Mouse (Mus musculus): ENCODE data around the gene Atg101.

Gene Atg101

GRCm38 (mm10) chr15:101255842-101256462 lies 28.1 kb upstream of the Atg101 start:
- DNase-seq: no peak

GRCm38 (mm10) chr15:101256463-101257206 lies 27.4 kb upstream of the Atg101 start:
- no peak for DNase-seq

- DNase-seq: no peak
Measured at GRCm38 (mm10) chr15:101258420-101258819, 25.7 kb upstream of the Atg101 start.

DNA sequence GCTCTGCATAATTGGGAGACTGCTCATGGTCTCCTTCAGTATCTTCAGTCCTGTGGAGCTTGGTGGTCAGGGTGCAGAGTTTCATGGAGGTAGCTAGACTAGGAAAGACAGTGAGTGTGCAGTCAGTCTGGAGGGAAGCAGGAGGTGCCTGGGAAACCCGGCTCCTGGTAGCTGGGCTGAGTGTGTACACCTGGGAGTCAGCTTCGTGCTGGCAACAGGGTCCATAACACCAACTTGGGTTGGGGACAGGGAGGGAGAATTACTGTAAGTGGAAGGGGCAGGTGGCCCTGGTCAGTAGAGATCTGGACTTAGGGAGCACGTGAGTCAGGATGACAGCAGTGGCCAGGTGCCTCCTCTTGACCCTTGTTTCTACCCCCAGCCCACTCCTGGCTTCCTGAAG lies 24.1 kb upstream of the Atg101 start:
- DNase-seq: no peak

- DNase-seq: no peak
Measured at GRCm38 (mm10) chr15:101260387-101260786, 23.7 kb upstream of the Atg101 start.

DNA sequence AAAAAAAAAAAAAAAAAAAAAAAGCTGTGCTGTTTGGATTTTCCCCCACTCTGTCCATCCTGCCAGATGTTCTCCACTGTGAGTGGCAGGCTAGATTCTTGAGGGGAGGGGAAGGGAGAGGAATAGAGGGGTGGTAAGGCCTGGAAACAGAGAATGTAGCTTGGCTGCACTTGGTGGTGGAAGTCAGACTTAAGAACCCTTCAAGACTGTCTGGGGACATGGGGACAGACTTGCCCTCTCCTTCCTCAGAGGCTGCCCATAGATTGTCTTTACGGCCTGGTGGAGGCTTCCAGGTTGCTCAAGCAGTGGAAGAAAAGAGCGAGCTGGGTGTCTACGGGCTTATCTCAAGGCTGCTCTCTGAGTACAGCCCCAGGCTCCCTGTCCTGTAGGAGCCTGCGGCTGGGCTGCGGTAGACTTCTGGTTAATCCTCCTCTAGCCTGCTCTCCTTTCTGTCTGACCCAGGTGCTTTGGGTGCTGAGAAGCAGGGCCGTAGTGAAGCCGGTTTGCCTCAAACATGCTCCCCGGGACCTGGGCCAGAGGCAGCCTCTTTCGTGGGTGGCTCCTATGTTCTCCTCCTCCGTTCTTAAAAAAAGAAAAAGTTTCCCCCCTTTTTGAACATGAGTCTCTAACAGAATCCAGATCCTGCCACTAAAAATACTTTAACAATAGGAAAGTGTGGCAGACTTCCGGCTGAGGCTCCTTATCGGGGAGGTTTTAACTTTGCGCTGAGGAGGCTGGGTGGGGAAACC lies 23.0 kb upstream of the Atg101 start:
- DNase-seq: no peak

DNA sequence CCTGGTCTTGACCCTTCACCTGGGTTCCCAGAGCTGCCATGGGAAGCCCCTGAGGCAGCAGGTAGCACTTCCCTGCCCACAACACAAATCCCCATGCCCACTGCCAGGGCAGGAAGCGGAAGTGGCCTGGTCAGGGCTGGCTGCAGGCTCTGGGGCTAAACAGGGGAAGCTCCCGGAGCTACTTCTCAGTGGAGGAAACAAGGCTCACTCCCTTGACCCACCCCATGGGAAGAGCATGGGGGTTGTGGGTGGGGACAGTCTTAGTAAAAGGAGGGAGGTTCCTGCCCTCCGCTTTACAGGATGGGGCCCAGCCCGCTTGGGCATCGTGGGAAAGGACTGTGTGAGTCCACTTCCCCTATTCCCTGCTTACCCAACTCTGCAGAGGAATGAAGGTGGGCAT lies 21.6 kb upstream of the Atg101 start:
- no peak for DNase-seq

GRCm38 (mm10) chr15:101266132-101266963 lies 17.7 kb upstream of the Atg101 start:
- peak; percentile 96 for DNase-seq

DNA sequence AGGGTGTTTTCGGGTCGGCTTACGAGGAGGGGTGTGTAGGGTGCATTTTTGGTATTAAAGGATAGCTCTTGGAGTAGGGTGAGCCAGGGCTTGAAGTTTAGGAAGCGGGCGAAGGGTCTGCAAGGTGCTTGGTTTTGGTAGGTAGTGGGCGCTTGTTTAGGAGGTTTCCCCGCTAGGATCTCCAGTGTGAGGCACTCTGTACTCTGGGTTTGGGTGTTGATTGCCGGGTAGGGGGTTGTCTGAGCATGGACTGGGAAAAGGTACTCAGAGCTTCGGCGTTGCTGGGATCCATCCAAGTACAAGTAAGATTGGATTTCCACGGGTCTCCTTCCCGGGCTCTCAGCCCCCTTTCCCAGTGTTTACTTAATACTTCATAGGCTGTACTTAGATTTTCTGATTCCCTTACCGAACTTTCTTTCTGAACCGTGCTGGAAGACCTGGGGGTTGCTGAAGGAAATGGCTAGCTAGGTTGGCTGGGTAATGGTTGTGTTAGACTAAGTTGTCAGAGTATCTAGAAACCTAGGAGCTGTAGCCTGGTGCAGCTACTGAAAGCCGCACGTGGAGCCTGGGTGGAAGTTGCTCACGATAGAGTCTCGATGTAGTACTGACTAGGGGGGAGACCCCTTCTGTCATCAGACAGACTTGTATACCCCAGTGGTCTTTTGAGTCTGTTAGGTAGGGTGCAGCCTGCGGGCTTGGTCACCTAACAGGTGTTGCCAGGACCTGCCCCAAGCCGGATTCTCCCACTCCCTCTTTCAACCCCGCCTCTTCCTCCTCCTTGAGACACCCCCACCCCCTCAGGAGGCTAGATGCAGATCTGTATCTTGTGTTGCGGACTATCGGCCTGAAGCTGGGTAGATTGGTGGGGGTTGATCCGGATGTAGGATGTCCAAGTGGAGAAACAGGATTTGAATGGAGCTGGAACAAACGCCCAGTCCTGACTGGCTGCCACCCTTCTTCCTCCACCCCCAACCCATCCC lies 16.7 kb upstream of the Atg101 start:
- no peak for DNase-seq

- no peak for DNase-seq
Measured at GRCm38 (mm10) chr15:101270101-101270820, 13.8 kb upstream of the Atg101 start.

GRCm38 (mm10) chr15:101271107-101271506 lies 13.0 kb upstream of the Atg101 start:
- DNase-seq: no peak

GRCm38 (mm10) chr15:101271513-101271912 lies 12.6 kb upstream of the Atg101 start:
- DNase-seq: no peak

GRCm38 (mm10) chr15:101274380-101274779 lies 9.7 kb upstream of the Atg101 start:
- DNase-seq: no peak

DNA sequence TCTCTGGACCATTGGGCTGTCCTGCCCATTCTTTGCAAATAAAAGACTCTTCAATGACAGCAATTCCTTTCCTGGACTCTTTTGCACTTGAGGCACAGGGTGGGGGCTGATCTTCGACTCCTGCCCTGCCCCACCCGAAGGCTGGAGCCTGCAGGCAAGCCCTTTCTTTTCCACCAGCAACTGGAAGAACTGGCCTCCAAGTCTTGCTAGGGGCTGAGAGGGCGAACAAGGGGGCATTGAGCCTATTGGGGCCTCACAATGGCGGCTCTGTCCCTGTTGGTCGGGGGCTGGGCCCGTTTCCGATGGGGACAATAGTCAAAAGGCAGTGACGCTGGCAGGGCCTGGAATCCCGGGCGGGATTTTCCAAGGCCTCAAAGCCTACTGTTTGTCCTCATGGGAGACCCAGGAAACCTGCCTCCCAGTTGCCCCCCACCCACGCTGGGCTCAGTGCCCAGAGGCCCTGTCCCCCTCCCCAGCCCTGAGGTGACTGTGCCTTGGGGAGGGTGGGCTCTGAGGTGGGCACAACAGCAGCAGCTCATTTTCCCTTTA lies 6.6 kb upstream of the Atg101 start:
- peak; percentile 67 for DNase-seq

DNA sequence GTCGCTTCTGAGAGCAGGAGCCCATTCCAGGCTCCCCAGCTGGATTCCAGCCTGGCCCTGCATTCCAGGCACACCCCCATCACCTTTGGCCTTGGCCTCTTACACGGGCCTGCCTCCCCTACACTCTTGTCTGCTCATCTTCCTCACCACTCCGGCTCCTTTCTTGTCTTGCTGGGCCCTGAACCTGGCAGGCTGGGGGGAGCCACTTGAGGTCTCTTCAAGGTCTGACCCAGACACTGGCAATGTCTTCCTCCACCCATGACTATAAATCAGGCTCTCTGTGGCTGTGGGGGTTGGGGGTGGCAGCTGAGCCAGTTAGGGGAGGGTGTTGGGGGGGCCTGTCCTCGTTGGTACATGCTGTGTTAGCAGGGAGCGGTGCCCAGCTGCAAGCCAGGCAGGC lies 5.5 kb upstream of the Atg101 start:
- DNase-seq: no peak

GRCm38 (mm10) chr15:101279430-101279999 lies 4.6 kb upstream of the Atg101 start:
- DNase-seq: no peak

GRCm38 (mm10) chr15:101282471-101282870 lies 1.6 kb upstream of the Atg101 start:
- no peak for DNase-seq

- no peak for DNase-seq
Measured at GRCm38 (mm10) chr15:101283183-101283910, 725 bp upstream of the Atg101 start.

DNA sequence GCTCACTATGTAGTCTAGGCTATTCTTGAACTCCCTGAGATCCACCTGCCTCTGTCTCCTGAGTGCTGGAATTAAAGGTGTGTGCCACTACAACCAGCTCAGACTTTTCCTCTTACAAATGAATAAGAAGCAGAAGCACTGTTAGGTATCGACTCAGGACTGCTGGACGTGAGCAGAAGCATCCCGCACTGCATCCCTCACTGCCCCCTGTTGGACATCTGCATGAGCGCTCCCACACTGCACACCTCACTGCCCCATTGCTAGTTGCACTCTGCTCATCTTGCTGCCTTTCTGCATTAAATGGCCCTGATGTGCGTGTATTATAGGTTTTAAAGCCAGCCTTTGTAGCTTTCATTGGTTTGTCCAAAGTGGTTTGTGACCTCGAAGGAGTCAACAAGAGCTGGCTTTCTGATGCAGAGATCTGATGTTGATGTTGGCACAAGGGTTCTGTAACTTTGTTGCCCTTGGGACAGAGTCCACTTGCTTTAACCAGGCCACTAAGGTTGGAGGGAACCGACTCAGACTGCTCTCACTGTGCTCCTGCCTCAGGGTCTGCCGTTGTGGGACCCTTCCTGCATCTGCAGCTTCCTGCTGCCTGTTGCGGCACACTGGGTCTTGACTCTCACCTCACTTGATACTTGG lies 2.2 kb downstream of the Atg101 start:
- DNase-seq: no peak

Data from right cerebral cortex, adult 18-20 months (tissue).